Mouse (Mus musculus) large intestine, adult 2 months (tissue): ENCODE results near the gene Nectin1. TPM values are rescaled to one million over a fixed set of nuclear protein-coding genes. Genes with fewer than 3 reads are reported as not detected.

ENCODE experiments used
- DNase-seq: peaks from one replicate; pipeline ENCODE4 v3.0.0-alpha.2; 2012; ENCODE audit warnings: low read depth, low spot score
- WGBS: fragments of 180-500 bp; shearing (Covaris S2); methylation state at CpG from one replicate; pipeline ENCODE4 v1.1.7; 2018; 5-methylcytosine and 5-hydroxymethylcytosine counted together
- polyA plus RNA-seq: library from polyadenylated mRNA; depleted of rRNA; stranded (reverse); fragments of >200 nt; gene quantifications from 2 replicates; pipeline ENCODE4 v1.2.3, GENCODE M21; 2012

Gene Nectin1
- polyA plus RNA-seq, 1 experiment = 10.6 TPM

DNA sequence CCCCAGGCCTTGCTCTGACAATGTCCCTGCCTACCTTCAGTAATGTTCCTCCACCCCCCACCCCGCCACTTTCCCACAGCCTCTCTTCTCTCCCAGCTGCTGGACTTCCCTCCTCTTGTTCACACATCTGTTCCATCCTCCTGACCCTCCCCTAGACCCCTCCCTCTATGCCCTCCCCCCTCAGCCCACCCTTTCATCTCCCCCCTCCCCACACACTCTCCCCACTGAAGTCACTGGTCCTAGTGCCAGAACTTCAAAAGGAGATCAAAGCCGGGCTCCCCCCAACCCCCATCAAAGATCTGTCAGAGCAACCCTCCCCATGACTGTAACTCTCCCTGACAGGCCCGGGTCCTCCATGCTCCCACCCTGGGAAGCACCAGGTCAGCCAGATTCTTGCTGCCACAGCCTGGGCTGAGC is 99.9 kb downstream of the Nectin1 start:
- DNase-seq = no peak
- 0% methylated on average over 2 of the region's 3 CpGs for WGBS

- no peak for DNase-seq
Observed at GRCm38 (mm10) chr9:43845660-43846455, 102.1 kb downstream of the Nectin1 start.

DNA sequence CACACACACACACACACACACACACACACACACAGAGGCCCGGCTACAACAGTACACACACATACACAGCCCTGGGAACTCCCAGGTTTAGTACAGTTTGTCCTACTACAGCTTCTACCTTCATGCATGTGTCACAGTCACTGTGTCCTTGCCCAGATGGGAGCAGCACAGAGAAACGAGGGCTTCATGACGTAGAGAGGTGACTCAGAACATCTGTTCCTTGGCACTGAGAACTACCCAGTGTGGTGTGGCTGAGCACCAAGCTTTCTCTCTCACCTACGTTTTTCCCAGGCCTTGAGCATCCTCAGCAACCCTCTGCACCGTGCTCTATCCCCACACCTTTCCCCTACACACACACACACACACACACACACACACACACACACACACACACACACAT is 104.1 kb downstream of the Nectin1 start:
- no peak for DNase-seq
- 45% methylated on average over 5 of the region's 5 CpGs for WGBS

More at GRCm38 (mm10) chr9:43845660-43846455, 102.1 kb downstream of the Nectin1 start:
- 14% methylated on average over 17 of the region's 17 CpGs for WGBS

- no peak for DNase-seq
- 82% methylated on average over 8 of the region's 8 CpGs for WGBS
Observed at GRCm38 (mm10) chr9:43850281-43850680, 106.5 kb downstream of the Nectin1 start.

DNA sequence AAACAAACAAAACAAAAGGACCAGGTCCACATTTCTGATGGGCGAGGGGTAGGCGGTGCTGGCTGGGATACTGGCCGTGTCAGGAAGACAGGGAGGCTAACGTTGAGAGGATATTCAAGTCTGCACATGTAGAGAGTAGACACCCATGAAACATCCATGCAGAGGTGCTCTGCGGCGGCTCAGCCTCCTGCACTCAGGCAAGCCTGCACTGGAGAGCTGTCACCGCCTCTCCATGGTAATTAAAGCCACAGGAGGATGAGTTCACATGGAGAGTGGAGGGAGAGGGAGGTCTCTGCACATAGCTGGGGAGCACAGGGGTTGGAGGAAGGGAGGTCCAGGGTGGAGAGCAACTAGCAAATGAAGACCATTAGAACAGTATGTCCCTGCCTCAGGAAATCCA is 107.4 kb downstream of the Nectin1 start:
- WGBS = 54% methylated on average over 7 of the region's 7 CpGs
- DNase-seq = no peak

- 85% methylated on average over 7 of the region's 7 CpGs for WGBS
- DNase-seq = no peak
Observed at GRCm38 (mm10) chr9:43855887-43856286, 112.1 kb downstream of the Nectin1 start.
